Mouse (Mus musculus): ENCODE results near the gene Iars2. TPM values are rescaled to one million over a fixed set of nuclear protein-coding genes. Genes with fewer than 3 reads are reported as not detected.

The Iars2 gene
- polyA plus RNA-seq, 1 experiment from 2014 or later: 29.1 TPM

- WGBS: 93% methylated on average over 7 of the region's 7 CpGs
Observed at GRCm38 (mm10) chr1:185307645-185308044, 21.6 kb downstream of the Iars2 start.

GRCm38 (mm10) chr1:185306836-185307235 is 22.4 kb downstream of the Iars2 start:
- Histone ChIP-seq H3K4me2 (ENCODE audit: low read depth, low read length) (no peak overlapping the region), H3K4me1 (ENCODE audit: control insufficient read depth, insufficient read depth, low read length) (no peaks in the 10 kb centered on the region), H3K27me3 (ENCODE audit: control insufficient read depth, insufficient read depth, low read length) (no peaks in the 10 kb centered on the region), H3K4me3 (ENCODE audit: low read depth, low read length) (no peak overlapping the region), H3K36me3 (replicated peaks; ENCODE audit: control insufficient read depth, insufficient read depth, low read depth, low read length) (no peaks in the 10 kb centered on the region; the same call in none of the 2 replicates), H3K9ac (replicated peaks; ENCODE audit: low read length) (no peak overlapping the region), H3K27ac (replicated peaks; ENCODE audit: low read depth, low read length) (no peak overlapping the region), H3K9me3 (replicated peaks; ENCODE audit: control insufficient read depth, low read length) (no peaks in the 10 kb centered on the region)
- 97% methylated on average over 12 of the region's 12 CpGs for WGBS
- ATAC-seq (replicated peaks; ENCODE audit: insufficient number of reproducible peaks, low FRiP score, low TSS enrichment, low read depth): no peak
- DNase-seq (ENCODE audit: low spot score): no peak

More at GRCm38 (mm10) chr1:185307645-185308044, 21.6 kb downstream of the Iars2 start:
- Histone ChIP-seq H3K27me3 (ENCODE audit: control insufficient read depth, insufficient read depth, low read length) (no peaks in the 10 kb centered on the region), H3K9me3 (replicated peaks; ENCODE audit: control insufficient read depth, low read length) (no peaks in the 10 kb centered on the region), H3K4me2 (ENCODE audit: low read depth, low read length) (no peak overlapping the region), H3K9ac (replicated peaks; ENCODE audit: low read length) (no peak overlapping the region), H3K27ac (replicated peaks; ENCODE audit: low read depth, low read length) (no peak overlapping the region), H3K36me3 (replicated peaks; ENCODE audit: control insufficient read depth, insufficient read depth, low read depth, low read length) (no peaks in the 10 kb centered on the region; the same call in none of the 2 replicates), H3K4me3 (ENCODE audit: low read depth, low read length) (no peak overlapping the region), H3K4me1 (ENCODE audit: control insufficient read depth, insufficient read depth, low read length) (no peaks in the 10 kb centered on the region)
- ATAC-seq (replicated peaks; ENCODE audit: insufficient number of reproducible peaks, low FRiP score, low TSS enrichment, low read depth): no peak
- no peak for DNase-seq (ENCODE audit: low spot score)

GRCm38 (mm10) chr1:185302816-185303215 is 26.4 kb downstream of the Iars2 start:
- H3K27ac ChIP-seq (replicated peaks; ENCODE audit: low read depth, low read length): no peak overlapping the region
- ATAC-seq (replicated peaks; ENCODE audit: insufficient number of reproducible peaks, low FRiP score, low TSS enrichment, low read depth): no peak
- 90% methylated on average over 6 of the region's 6 CpGs for WGBS

DNA sequence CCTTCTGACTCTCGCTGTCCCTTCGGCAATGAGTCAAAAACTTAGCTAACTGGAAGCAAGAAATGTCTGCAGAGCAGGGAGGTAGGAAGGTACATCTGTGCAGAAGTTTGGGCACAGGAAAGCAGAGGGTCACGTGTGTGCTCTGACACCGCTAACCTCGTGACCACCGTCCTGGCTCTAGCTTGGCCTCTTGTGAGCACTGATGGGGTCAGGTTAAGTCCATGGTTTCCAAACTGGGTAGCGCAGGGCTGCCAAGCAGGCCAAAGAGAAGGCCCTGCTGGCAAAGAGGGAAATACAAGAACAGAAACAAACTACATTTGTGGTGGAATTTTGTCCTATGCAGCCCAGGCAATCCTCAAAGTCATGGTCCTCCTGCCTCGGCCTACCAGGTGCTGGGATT is 30.7 kb downstream of the Iars2 start:
- H3K27ac ChIP-seq (replicated peaks; ENCODE audit: low read depth, low read length): no peak overlapping the region
- WGBS: 93% methylated on average over 8 of the region's 8 CpGs
- DNase-seq (ENCODE audit: low spot score) (no peak), ATAC-seq (replicated peaks; ENCODE audit: insufficient number of reproducible peaks, low FRiP score, low TSS enrichment, low read depth) (no peak)
- H3K4me3 ChIP-seq (ENCODE audit: low read depth, low read length): no peak overlapping the region
- no peak overlapping the region for H3K4me2 ChIP-seq (ENCODE audit: low read depth, low read length)
- H3K27me3 ChIP-seq (ENCODE audit: control insufficient read depth, insufficient read depth, low read length): no peaks in the 10 kb centered on the region
- H3K9me3 ChIP-seq (replicated peaks; ENCODE audit: control insufficient read depth, low read length): no peaks in the 10 kb centered on the region
- no peak overlapping the region for H3K9ac ChIP-seq (replicated peaks; ENCODE audit: low read length)
- H3K36me3 ChIP-seq (replicated peaks; ENCODE audit: control insufficient read depth, insufficient read depth, low read depth, low read length): no peaks in the 10 kb centered on the region; the same call in none of the 2 replicates
- H3K4me1 ChIP-seq (ENCODE audit: control insufficient read depth, insufficient read depth, low read length): no peaks in the 10 kb centered on the region

More at GRCm38 (mm10) chr1:185302816-185303215, 26.4 kb downstream of the Iars2 start:
- no peak for DNase-seq (ENCODE audit: low spot score)
- no peaks in the 10 kb centered on the region for H3K4me1 ChIP-seq (ENCODE audit: control insufficient read depth, insufficient read depth, low read length)
- no peak overlapping the region for H3K4me2 ChIP-seq (ENCODE audit: low read depth, low read length)
- no peaks in the 10 kb centered on the region for H3K27me3 ChIP-seq (ENCODE audit: control insufficient read depth, insufficient read depth, low read length)
- no peaks in the 10 kb centered on the region for H3K9me3 ChIP-seq (replicated peaks; ENCODE audit: control insufficient read depth, low read length)
- no peak overlapping the region for H3K4me3 ChIP-seq (ENCODE audit: low read depth, low read length)
- H3K36me3 ChIP-seq (replicated peaks; ENCODE audit: control insufficient read depth, insufficient read depth, low read depth, low read length): no peaks in the 10 kb centered on the region; the same call in none of the 2 replicates
- H3K9ac ChIP-seq (replicated peaks; ENCODE audit: low read length): no peak overlapping the region

DNA sequence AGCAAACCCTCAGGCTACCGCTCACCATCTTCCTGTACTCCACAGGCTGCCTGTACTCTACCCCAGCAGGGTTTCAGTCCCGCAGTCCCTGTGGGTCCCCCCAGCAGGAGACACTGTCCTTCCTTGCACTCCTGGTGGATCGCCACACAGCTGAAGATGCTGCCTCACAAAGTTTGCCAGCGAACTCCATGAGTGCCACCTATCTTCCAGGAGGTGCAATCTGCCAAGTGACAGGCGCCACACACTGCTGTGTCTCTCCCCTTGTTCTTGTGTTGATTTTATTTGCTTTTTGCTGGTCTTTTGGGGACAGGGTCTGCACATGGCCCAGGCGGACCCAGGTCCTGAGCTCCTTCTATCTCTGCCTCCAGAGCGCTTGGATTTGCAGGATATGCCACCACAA is 32.3 kb downstream of the Iars2 start:
- Histone ChIP-seq H3K4me2 (ENCODE audit: low read depth, low read length) (no peak overlapping the region), H3K9me3 (replicated peaks; ENCODE audit: control insufficient read depth, low read length) (no peaks in the 10 kb centered on the region), H3K36me3 (replicated peaks; ENCODE audit: control insufficient read depth, insufficient read depth, low read depth, low read length) (no peaks in the 10 kb centered on the region; the same call in none of the 2 replicates), H3K27me3 (ENCODE audit: control insufficient read depth, insufficient read depth, low read length) (no peaks in the 10 kb centered on the region), H3K4me1 (ENCODE audit: control insufficient read depth, insufficient read depth, low read length) (no peaks in the 10 kb centered on the region), H3K27ac (replicated peaks; ENCODE audit: low read depth, low read length) (no peak overlapping the region), H3K9ac (replicated peaks; ENCODE audit: low read length) (no peak overlapping the region), H3K4me3 (ENCODE audit: low read depth, low read length) (no peak overlapping the region)
- 91% methylated on average over 7 of the region's 7 CpGs for WGBS
- ATAC-seq (replicated peaks; ENCODE audit: insufficient number of reproducible peaks, low FRiP score, low TSS enrichment, low read depth) (no peak), DNase-seq (ENCODE audit: low spot score) (no peak)

- DNase-seq (ENCODE audit: low spot score) (no peak), ATAC-seq (replicated peaks; ENCODE audit: insufficient number of reproducible peaks, low FRiP score, low TSS enrichment, low read depth) (no peak)
- Histone ChIP-seq H3K4me3 (ENCODE audit: low read depth, low read length) (no peak overlapping the region), H3K36me3 (replicated peaks; ENCODE audit: control insufficient read depth, insufficient read depth, low read depth, low read length) (peaks cover 3% of the 10 kb centered on the region), H3K4me1 (ENCODE audit: control insufficient read depth, insufficient read depth, low read length) (no peaks in the 10 kb centered on the region), H3K9me3 (replicated peaks; ENCODE audit: control insufficient read depth, low read length) (no peaks in the 10 kb centered on the region), H3K4me2 (ENCODE audit: low read depth, low read length) (no peak overlapping the region), H3K9ac (replicated peaks; ENCODE audit: low read length) (no peak overlapping the region), H3K27me3 (ENCODE audit: control insufficient read depth, insufficient read depth, low read length) (no peaks in the 10 kb centered on the region), H3K27ac (replicated peaks; ENCODE audit: low read depth, low read length) (no peak overlapping the region)
- WGBS: 92% methylated on average over 10 of the region's 10 CpGs
Observed at GRCm38 (mm10) chr1:185292646-185293360, 36.4 kb downstream of the Iars2 start.

DNA sequence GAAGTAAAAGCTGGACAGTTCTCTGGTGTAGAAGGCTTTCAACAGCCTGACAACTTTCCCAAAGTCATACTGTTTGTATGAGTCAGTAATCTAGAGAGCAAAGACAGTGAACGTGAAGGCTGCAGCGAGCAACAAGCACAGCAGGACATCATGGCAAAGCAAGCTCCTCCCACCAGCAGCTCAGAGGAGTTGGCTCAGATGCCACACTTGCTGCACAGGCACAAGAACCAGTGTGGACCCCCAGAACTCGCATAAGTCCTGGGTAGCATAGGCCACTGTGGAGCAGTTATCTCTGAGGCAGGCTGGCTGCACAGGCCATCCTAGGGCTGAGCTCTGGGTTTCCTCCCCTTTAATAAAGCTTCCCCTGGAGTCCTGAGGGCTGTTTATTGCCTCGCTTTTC is 37.9 kb downstream of the Iars2 start:
- Histone ChIP-seq H3K27me3 (ENCODE audit: control insufficient read depth, insufficient read depth, low read length) (no peaks in the 10 kb centered on the region), H3K9ac (replicated peaks; ENCODE audit: low read length) (no peak overlapping the region), H3K27ac (replicated peaks; ENCODE audit: low read depth, low read length) (no peak overlapping the region), H3K4me1 (ENCODE audit: control insufficient read depth, insufficient read depth, low read length) (no peaks in the 10 kb centered on the region), H3K4me3 (ENCODE audit: low read depth, low read length) (no peak overlapping the region), H3K36me3 (replicated peaks; ENCODE audit: control insufficient read depth, insufficient read depth, low read depth, low read length) (peaks cover 3% of the 10 kb centered on the region), H3K9me3 (replicated peaks; ENCODE audit: control insufficient read depth, low read length) (no peaks in the 10 kb centered on the region), H3K4me2 (ENCODE audit: low read depth, low read length) (no peak overlapping the region)
- DNase-seq (ENCODE audit: low spot score) (no peak), ATAC-seq (replicated peaks; ENCODE audit: insufficient number of reproducible peaks, low FRiP score, low TSS enrichment, low read depth) (no peak)
- WGBS: 84% methylated on average over 4 of the region's 4 CpGs

GRCm38 (mm10) chr1:185289231-185289630 is 40.0 kb downstream of the Iars2 start:
- Histone ChIP-seq H3K4me1 (ENCODE audit: control insufficient read depth, insufficient read depth, low read length) (no peaks in the 10 kb centered on the region), H3K27ac (replicated peaks; ENCODE audit: low read depth, low read length) (no peak overlapping the region), H3K27me3 (ENCODE audit: control insufficient read depth, insufficient read depth, low read length) (no peaks in the 10 kb centered on the region), H3K9me3 (replicated peaks; ENCODE audit: control insufficient read depth, low read length) (no peaks in the 10 kb centered on the region), H3K36me3 (replicated peaks; ENCODE audit: control insufficient read depth, insufficient read depth, low read depth, low read length) (peaks cover 3% of the 10 kb centered on the region), H3K4me3 (ENCODE audit: low read depth, low read length) (no peak overlapping the region), H3K9ac (replicated peaks; ENCODE audit: low read length) (no peak overlapping the region), H3K4me2 (ENCODE audit: low read depth, low read length) (no peak overlapping the region)
- ATAC-seq (replicated peaks; ENCODE audit: insufficient number of reproducible peaks, low FRiP score, low TSS enrichment, low read depth) (no peak), DNase-seq (ENCODE audit: low spot score) (no peak)
- 88% methylated on average over 5 of the region's 5 CpGs for WGBS
